Mouse (Mus musculus) kidney, embryonic 16.5 days (tissue): ENCODE data around the gene Tfap4. TPM values are rescaled to one million over a fixed set of nuclear protein-coding genes. Genes with fewer than 3 reads are reported as not detected.

Source experiments
- ATAC-seq: fragments of 200-750 bp; cut with Nextera tagmentation; 2 replicates; pipeline ENCODE4 v1.8.0; 2017; ENCODE audit warnings: moderate TSS enrichment; ENCODE audit not compliant: low FRiP score, low TSS enrichment
- H3K27ac ChIP-seq: fragments of 300-500 bp; sonication (generic); 2 replicates; pipeline ENCODE4 v1.5.1; 2014; ENCODE audit warnings: low read length
- H3K27me3 ChIP-seq: fragments of 300-500 bp; sonication (generic); 2 replicates; pipeline ENCODE4 v1.6.1; 2014; ENCODE audit warnings: low read length, control low read depth, mixed read lengths; ENCODE audit not compliant: insufficient read depth
- H3K36me3 ChIP-seq: fragments of 300-500 bp; sonication (generic); 2 replicates; pipeline ENCODE4 v1.6.1; 2014; ENCODE audit warnings: low read length, control low read depth, mixed read lengths; ENCODE audit not compliant: insufficient read depth
- H3K4me1 ChIP-seq: fragments of 300-500 bp; sonication (generic); 2 replicates; pipeline ENCODE4 v1.6.1; 2014; ENCODE audit warnings: low read length, control low read depth, mixed read lengths; ENCODE audit not compliant: insufficient read depth
- H3K4me2 ChIP-seq: fragments of 300-500 bp; sonication (generic); replicated peaks from 2 replicates; pipeline ENCODE4 v1.6.1; 2014; ENCODE audit warnings: low read depth, low read length
- H3K4me3 ChIP-seq: fragments of 300-500 bp; sonication (generic); 2 replicates; pipeline ENCODE4 v1.5.1; 2014; ENCODE audit warnings: mild to moderate bottlenecking, low read length
- H3K9ac ChIP-seq: fragments of 300-500 bp; sonication (generic); replicated peaks from 2 replicates; pipeline ENCODE4 v1.6.1; 2014; ENCODE audit warnings: low read length
- H3K9me3 ChIP-seq: fragments of 300-500 bp; sonication (generic); 2 replicates; pipeline ENCODE4 v1.6.1; 2016; ENCODE audit warnings: low read length, control low read depth
- WGBS: fragments of 180-500 bp; shearing (Covaris S2); extraction: QIAGEN DNeasy Blood & Tissue Kit; methylation state at CpG from one replicate; pipeline ENCODE4 v1.1.7; 2014; 5-methylcytosine and 5-hydroxymethylcytosine counted together
- polyA plus RNA-seq: library from polyadenylated mRNA; unstranded; fragments of >200 nt; fragmentation: Nextera tagmentation; extraction: Ambion mirVana; gene quantifications from 2 replicates; pipeline ENCODE4 v1.2.1, GENCODE M21; 2015

Gene Tfap4
- polyA plus RNA-seq, 1 experiment from 2014 or later: 21.8 TPM

DNA sequence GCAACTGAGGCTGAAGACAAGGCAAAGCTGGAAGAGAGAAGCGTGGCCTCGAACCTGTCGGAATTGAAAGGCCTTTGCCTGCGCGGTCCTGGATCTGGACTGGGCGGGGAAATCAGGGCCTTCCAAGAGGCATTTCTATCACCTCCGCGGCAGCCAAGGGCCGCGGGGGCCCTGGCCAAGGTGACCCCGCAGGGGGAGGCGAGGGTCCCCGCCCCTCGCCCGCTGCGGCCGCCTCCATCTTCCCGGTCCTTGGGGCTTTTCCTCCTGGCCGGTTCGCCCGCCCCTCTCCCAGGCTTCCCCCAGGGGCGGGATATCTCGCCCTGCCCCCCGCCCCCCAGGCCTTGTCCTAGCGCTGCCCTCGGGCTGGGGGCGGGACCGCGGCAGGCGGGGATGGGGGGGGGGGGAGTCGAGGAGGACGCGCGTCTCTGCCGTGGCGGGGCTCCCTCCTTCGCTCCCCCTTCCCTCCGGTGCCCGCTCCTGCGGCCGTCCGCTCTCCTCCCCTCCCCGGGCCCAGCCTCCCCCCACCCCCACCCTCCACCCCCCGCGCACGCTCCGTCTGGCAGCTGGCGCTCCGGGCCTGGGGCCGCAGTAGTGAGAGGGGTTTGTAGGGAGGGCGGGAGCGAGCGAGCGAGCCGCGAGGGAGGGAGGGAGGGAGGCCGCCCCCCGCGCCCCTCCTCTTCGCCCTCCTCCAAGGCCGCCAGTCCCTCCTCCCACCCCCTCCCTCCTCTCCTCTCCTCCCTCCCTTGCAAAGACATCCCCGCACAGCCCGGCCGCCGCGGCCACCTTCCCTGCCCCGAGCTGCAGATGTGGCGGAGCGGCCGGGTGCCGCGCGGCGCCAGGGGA is 34.5 kb upstream of the Tfap4 start, which contains the start of gene Glis2:
Gene Glis2 (plus strand): TSS at position 743 of the 843 bp plus-strand sequence.
- H3K9ac ChIP-seq: peak within 1 kb of the TSS; percentile 96
- peaks cover 10% of the 10 kb centered on the region for H3K36me3 ChIP-seq
- peak within 1 kb of the TSS; percentile 96 for H3K27ac ChIP-seq
- peak within 1 kb of the TSS; percentile 88 for H3K4me3 ChIP-seq
- WGBS: 0% methylated on average over 20 of the region's 74 CpGs
- ATAC-seq: peak; percentile 88
- H3K4me1 ChIP-seq: peaks cover 58% of the 10 kb centered on the region
- peak within 1 kb of the TSS; percentile 91 for H3K4me2 ChIP-seq
- no peaks in the 10 kb centered on the region for H3K27me3 ChIP-seq
- no peaks in the 10 kb centered on the region for H3K9me3 ChIP-seq

DNA sequence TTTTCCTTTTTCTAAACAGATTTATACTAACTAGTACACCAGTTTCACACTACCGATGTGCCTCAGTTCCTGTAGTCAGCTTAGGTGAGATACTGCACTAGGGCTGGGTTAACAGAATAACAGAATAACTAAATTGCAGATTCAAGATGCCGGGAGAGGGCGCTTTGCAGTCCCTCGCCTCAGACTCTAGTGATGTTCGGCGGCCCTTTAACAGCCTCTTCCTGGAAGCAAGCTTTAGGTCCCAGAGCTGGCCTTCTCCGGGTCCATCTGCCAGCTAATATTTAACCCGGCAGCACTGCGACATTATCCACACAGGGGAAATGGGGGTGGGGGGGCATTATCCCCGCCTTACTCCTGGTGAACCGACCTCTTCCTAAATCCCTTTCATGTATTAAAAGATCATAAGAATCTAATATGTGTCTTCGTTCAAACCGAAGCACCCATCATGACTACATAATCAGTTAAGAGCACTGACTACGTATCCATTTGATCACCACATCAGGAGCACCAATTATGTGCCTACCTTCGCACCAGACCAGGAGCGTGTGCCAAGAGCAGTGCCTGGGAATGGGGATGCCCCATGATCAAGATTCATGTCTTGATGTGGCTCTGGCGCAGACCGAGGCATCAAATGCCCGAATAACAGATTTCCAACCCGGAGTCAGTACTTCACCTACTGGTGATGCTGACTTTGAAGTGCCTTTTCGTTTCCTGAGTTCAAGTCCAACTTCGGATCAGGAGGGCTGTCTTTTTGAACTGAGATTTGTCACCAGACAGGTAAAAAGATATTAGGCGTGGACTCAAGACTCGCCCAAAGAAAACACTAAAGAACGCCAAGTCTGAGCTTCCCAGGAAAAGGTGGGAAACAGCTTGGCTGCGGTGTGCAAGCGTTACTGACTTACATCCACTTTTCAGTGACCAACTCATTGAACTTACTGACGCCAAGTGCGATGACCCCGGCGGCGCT is 33.5 kb upstream of the Tfap4 start:
- Histone ChIP-seq H3K4me2 (peak overlapping the region; percentile 91), H3K9me3 (no peaks in the 10 kb centered on the region), H3K27ac (peak overlapping the region; percentile 96), H3K4me3 (peak overlapping the region; percentile 88), H3K4me1 (peaks cover 48% of the 10 kb centered on the region), H3K36me3 (peaks cover 10% of the 10 kb centered on the region), H3K9ac (peak overlapping the region; percentile 96), H3K27me3 (no peaks in the 10 kb centered on the region)
- 14% methylated on average over 32 of the region's 32 CpGs for WGBS
- ATAC-seq: 0 out of 2 replicates have a peak, but pooled peaks have one; percentile 5

DNA sequence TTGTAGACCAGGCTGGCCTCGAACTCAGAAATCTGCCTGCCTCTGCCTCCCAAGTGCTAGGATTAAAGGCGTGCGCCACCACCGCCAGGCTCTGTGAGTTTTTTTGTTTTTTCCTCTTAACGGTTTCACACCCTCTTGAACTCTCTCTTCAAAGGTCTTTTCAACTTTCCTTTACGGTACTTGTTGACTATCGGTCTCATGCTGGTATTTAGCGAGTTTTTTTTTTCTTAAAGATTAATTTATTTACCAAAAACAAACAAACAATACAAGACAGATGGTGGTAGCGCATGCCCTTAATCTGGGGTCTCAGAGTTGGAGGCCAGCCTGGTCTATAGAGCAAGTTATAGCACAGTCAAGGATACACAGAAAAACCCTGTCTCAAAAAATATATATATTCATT is 30.6 kb upstream of the Tfap4 start:
- Histone ChIP-seq H3K27me3 (no peaks in the 10 kb centered on the region), H3K27ac (no peak overlapping the region), H3K4me1 (peaks cover 33% of the 10 kb centered on the region), H3K4me2 (no peak overlapping the region), H3K36me3 (peaks cover 10% of the 10 kb centered on the region), H3K9me3 (no peaks in the 10 kb centered on the region), H3K9ac (no peak overlapping the region), H3K4me3 (no peak overlapping the region)
- no peak for ATAC-seq
- WGBS: 95% methylated on average over 9 of the region's 9 CpGs

DNA sequence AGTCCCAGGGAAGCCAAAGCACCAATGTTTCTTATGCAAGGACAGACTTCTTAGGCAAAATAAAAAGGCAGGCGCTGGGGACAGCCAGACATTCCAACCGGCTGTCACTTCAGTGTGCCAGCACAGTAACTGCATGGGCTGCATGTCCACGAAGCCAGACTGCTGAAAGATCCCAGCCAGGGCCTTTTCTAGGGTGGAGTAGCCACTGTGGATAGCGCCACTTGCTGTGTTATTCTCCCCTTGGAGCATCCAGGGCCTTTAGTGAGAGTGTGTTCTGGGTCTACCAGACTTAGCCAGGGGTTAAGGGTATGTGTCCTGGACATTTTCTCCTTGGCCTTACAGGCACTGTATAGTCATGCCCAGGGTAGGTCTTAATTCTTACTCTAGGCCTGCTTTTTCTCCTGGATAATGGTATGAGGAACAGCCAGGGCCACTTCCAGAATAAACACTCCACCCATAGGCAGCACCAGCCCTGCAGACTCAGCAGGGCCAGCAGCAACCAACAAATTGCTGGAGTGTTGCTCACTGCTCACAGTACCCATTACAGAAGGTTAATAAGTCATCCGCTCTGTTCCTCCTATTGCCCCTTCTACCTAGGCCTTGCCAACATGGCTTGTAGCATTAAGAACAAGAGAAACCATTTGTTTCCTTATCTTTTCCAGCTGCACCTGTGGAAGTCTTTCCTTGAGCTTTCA is 28.0 kb upstream of the Tfap4 start:
- 58% methylated on average over 5 of the region's 5 CpGs for WGBS
- H3K9ac ChIP-seq: peak overlapping the region; percentile 37; the same call in 1 of the 2 replicates
- no peaks in the 10 kb centered on the region for H3K27me3 ChIP-seq
- H3K27ac ChIP-seq: peak overlapping the region; percentile 96
- H3K4me3 ChIP-seq: no peak overlapping the region
- peaks cover 10% of the 10 kb centered on the region for H3K36me3 ChIP-seq
- H3K4me1 ChIP-seq: peaks cover 22% of the 10 kb centered on the region
- H3K4me2 ChIP-seq: peak overlapping the region; percentile 63
- H3K9me3 ChIP-seq: no peaks in the 10 kb centered on the region
- ATAC-seq: no peak

DNA sequence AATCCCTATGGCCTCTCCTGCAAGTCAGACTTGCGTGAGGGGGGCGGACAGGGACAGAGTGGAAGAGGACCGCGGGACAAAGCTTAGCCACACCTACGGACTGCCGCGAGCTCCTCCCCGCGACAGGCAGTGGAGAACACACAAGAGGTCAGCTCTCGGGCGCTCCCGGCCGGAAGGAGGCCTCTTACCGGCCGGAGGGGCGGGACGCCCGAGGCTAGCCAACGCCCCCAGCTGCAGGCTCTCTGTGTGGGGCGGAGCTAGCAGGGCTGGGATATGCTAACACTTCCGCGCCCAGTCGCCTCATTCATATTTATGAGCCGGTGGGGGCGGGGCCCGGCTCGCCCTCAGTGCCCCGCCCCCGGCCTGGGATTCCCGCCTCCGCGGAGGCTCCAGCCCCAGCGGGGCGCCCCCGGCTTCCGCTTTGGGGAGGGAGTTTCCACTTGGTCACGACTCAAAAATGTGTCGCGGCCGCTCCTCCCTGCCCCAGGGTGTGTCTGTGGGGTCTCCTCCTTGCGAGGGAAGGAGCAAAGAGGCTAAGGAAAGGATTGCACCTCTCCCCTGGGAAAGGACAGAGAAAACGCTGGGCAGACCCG is 27.0 kb upstream of the Tfap4 start:
- H3K27ac ChIP-seq: peak overlapping the region; percentile 96
- ATAC-seq: peak; percentile 99
- peak overlapping the region; percentile 63 for H3K4me2 ChIP-seq
- H3K4me1 ChIP-seq: peaks cover 15% of the 10 kb centered on the region
- H3K9ac ChIP-seq: peak overlapping the region; percentile 70
- peak overlapping the region; percentile 50 for H3K4me3 ChIP-seq
- under 1% methylated on average over 43 of the region's 43 CpGs for whole genome bisulfite sequencing
- no peaks in the 10 kb centered on the region for H3K9me3 ChIP-seq
- no peaks in the 10 kb centered on the region for H3K27me3 ChIP-seq
- H3K36me3 ChIP-seq: peaks cover 7% of the 10 kb centered on the region

DNA sequence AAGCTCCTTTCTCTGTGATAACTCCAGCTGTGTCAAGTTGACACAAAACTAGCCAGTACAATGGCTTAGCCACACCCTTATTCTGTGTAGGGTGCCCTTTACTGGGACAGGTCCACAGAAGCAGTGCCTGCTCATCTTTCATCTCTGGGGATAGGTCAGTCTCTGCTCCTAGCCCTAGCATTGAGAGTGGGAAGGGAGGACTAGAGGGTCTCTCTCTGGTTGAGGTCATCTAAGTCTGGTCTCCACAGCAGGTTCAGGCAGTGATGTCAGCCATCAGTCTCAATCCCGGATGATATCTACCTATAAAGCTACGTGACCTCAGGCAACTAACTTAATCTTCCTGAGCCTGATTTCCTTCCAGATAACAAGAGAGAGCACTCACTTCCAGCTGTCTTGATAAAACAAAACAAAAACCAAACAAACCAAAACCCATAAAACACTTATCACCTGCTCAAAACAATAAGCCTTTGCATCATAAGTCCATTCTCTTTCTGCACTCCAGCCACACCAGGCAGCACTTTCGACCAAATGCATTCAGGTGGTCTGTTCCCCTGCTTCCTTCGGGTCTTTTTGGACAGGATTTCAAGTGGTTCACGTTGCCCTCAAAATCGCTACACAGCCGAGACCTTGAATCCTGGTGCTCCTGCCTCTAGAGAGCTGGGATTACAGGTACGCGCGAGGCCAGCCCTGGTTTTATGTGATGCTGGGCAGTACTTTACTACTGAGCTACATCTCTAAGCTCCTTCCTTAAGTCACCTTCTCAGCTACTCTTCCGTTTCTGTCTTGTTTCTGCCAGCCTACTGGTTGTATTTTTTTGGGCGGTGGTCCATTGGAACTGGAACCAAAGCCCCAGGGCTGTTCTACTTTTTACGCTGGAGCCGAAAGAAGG is 26.2 kb upstream of the Tfap4 start:
- H3K9me3 ChIP-seq: no peaks in the 10 kb centered on the region
- peaks cover 7% of the 10 kb centered on the region for H3K36me3 ChIP-seq
- H3K9ac ChIP-seq: peak overlapping the region; percentile 70
- H3K4me1 ChIP-seq: peaks cover 15% of the 10 kb centered on the region
- peak; percentile 52 for ATAC-seq
- WGBS: 7% methylated on average over 14 of the region's 14 CpGs
- peak overlapping the region; percentile 63 for H3K4me2 ChIP-seq
- H3K27me3 ChIP-seq: no peaks in the 10 kb centered on the region
- H3K27ac ChIP-seq: peak overlapping the region; percentile 96
- H3K4me3 ChIP-seq: peak overlapping the region; percentile 50

DNA sequence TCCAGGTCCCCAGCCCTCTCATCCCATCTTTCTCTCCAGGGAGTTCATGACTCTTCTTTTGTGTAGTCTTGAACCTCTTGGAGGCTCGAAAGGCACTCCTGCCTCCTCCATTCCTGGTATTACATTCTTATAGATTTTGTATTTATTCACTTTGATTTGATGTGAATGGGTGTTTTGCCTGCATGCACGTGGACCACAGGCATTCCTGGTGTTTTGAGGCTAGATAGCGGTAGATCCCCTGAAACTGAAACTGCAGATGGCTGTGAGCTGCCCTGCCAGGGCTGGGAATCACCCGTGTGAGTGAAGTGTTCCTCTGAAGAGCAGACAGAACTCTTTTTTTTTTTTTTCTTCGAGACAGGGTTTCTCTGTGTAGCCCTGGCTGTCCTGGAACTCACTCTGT is 24.8 kb upstream of the Tfap4 start:
- Histone ChIP-seq H3K4me2 (no peak overlapping the region), H3K4me1 (peaks cover 15% of the 10 kb centered on the region), H3K9me3 (no peaks in the 10 kb centered on the region), H3K27ac (no peak overlapping the region), H3K27me3 (no peaks in the 10 kb centered on the region), H3K36me3 (no peaks in the 10 kb centered on the region), H3K4me3 (no peak overlapping the region), H3K9ac (no peak overlapping the region)
- ATAC-seq: no peak
- WGBS: 71% methylated on average over 5 of the region's 5 CpGs

DNA sequence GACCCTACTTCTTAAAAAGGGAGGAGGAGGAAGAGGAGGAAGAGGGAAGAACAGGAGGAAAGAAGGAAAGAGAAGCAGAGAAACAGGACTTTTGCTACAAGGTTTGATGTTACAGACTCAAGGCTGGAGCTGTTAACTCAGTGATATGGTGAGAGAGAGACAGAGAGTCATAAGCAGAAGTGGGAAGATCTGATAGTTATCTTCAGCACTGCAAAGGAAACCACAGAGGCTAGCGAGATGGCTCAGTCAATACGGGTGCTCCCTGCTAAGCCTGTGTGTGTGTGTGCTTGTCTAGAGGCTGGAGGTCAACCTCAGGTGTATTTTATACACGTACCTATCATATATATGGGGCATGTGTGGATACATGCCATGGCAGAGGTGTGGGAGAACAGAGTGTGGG is 24.2 kb upstream of the Tfap4 start:
- H3K36me3 ChIP-seq: no peaks in the 10 kb centered on the region
- no peak overlapping the region for H3K9ac ChIP-seq
- H3K27me3 ChIP-seq: no peaks in the 10 kb centered on the region
- ATAC-seq: no peak
- no peak overlapping the region for H3K4me3 ChIP-seq
- H3K9me3 ChIP-seq: no peaks in the 10 kb centered on the region
- H3K27ac ChIP-seq: no peak overlapping the region
- H3K4me2 ChIP-seq: no peak overlapping the region
- H3K4me1 ChIP-seq: peaks cover 15% of the 10 kb centered on the region
- WGBS: 76% methylated on average over 3 of the region's 3 CpGs
